Mouse (Mus musculus) E14TG2a.4 (cell line): ENCODE data around the gene Thrb.

ENCODE experiments used
- H3K27me3 ChIP-seq: 2 replicates; pipeline ENCODE4 v1.6.1; 2014; ENCODE audit warnings: low read length, control low read depth; ENCODE audit not compliant: insufficient read depth
- H3K36me3 ChIP-seq: 2 replicates; pipeline ENCODE4 v1.6.1; 2014; ENCODE audit warnings: low read length, control low read depth; ENCODE audit not compliant: insufficient read depth
- H3K4me1 ChIP-seq: replicated peaks from 2 replicates; pipeline ENCODE4 v1.6.1; 2014; ENCODE audit warnings: low read depth, low read length, control low read depth
- H3K4me3 ChIP-seq: replicated peaks from 2 replicates; pipeline ENCODE4 v1.5.1; 2014; ENCODE audit warnings: mild to moderate bottlenecking, low read length
- H3K9me3 ChIP-seq: 2 replicates; pipeline ENCODE4 v1.6.1; 2014; ENCODE audit warnings: low read length, control low read depth
- CTCF ChIP-seq: conservative IDR thresholded peaks from 2 replicates; pipeline ENCODE4 v1.5.1; 2014; ENCODE audit warnings: low read length
- NANOG ChIP-seq: IDR thresholded peaks from 2 replicates; pipeline ENCODE4 v1.6.1; 2014; ENCODE audit warnings: borderline replicate concordance, low read length, mixed read lengths
- POU5F1 ChIP-seq: IDR thresholded peaks from 2 replicates; pipeline ENCODE4 v1.6.1; 2014; ENCODE audit warnings: low read length, borderline replicate concordance

The Thrb gene

GRCm38 (mm10) chr14:17981258-17981657 lies 321.2 kb downstream of the Thrb start:
- TF ChIP-seq CTCF (no peak), NANOG (no peak), POU5F1 (no peak)
- H3K36me3 ChIP-seq = no peaks in the 10 kb centered on the region
- no peak overlapping the region for H3K4me3 ChIP-seq

GRCm38 (mm10) chr14:17982017-17982416 lies 322.0 kb downstream of the Thrb start:
- TF ChIP-seq NANOG (no peak), CTCF (no peak), POU5F1 (no peak)
- Histone ChIP-seq H3K9me3 (no peaks in the 10 kb centered on the region), H3K36me3 (no peaks in the 10 kb centered on the region), H3K4me3 (no peak overlapping the region), H3K27me3 (no peaks in the 10 kb centered on the region), H3K4me1 (no peaks in the 10 kb centered on the region)

More at GRCm38 (mm10) chr14:17981258-17981657, 321.2 kb downstream of the Thrb start:
- Histone ChIP-seq H3K4me1 (no peaks in the 10 kb centered on the region), H3K9me3 (no peaks in the 10 kb centered on the region), H3K27me3 (no peaks in the 10 kb centered on the region)

- Histone ChIP-seq H3K36me3 (no peaks in the 10 kb centered on the region), H3K4me3 (no peak overlapping the region), H3K9me3 (no peaks in the 10 kb centered on the region)
Measured at GRCm38 (mm10) chr14:17983390-17983789, 323.3 kb downstream of the Thrb start.

GRCm38 (mm10) chr14:17983839-17984238 lies 323.8 kb downstream of the Thrb start:
- Histone ChIP-seq H3K36me3 (no peaks in the 10 kb centered on the region), H3K27me3 (no peaks in the 10 kb centered on the region), H3K4me1 (no peaks in the 10 kb centered on the region), H3K4me3 (no peak overlapping the region), H3K9me3 (no peaks in the 10 kb centered on the region)
- TF ChIP-seq NANOG (no peak), CTCF (no peak), POU5F1 (no peak)

More at GRCm38 (mm10) chr14:17983390-17983789, 323.3 kb downstream of the Thrb start:
- TF ChIP-seq POU5F1 (no peak), CTCF (no peak), NANOG (no peak)
- Histone ChIP-seq H3K4me1 (no peaks in the 10 kb centered on the region), H3K27me3 (no peaks in the 10 kb centered on the region)

GRCm38 (mm10) chr14:17988580-17988979 lies 328.5 kb downstream of the Thrb start:
- Histone ChIP-seq H3K4me1 (no peaks in the 10 kb centered on the region), H3K36me3 (no peaks in the 10 kb centered on the region), H3K9me3 (no peaks in the 10 kb centered on the region), H3K4me3 (no peak overlapping the region), H3K27me3 (no peaks in the 10 kb centered on the region)
- TF ChIP-seq POU5F1 (no peak), NANOG (no peak), CTCF (no peak)

GRCm38 (mm10) chr14:17989182-17989581 lies 329.1 kb downstream of the Thrb start:
- Histone ChIP-seq H3K4me3 (no peak overlapping the region), H3K4me1 (no peaks in the 10 kb centered on the region), H3K27me3 (no peaks in the 10 kb centered on the region), H3K36me3 (no peaks in the 10 kb centered on the region), H3K9me3 (no peaks in the 10 kb centered on the region)
- TF ChIP-seq NANOG (no peak), CTCF (no peak), POU5F1 (no peak)

GRCm38 (mm10) chr14:17990186-17990585 lies 330.1 kb downstream of the Thrb start:
- Histone ChIP-seq H3K4me3 (no peak overlapping the region), H3K4me1 (no peaks in the 10 kb centered on the region), H3K27me3 (no peaks in the 10 kb centered on the region), H3K36me3 (no peaks in the 10 kb centered on the region), H3K9me3 (no peaks in the 10 kb centered on the region)
- TF ChIP-seq NANOG = no peak
- no peak for TF ChIP-seq POU5F1
- TF ChIP-seq CTCF = no peak

GRCm38 (mm10) chr14:18001886-18002285 lies 341.8 kb downstream of the Thrb start:
- no peaks in the 10 kb centered on the region for H3K4me1 ChIP-seq
- no peaks in the 10 kb centered on the region for H3K36me3 ChIP-seq
- no peaks in the 10 kb centered on the region for H3K27me3 ChIP-seq
- TF ChIP-seq CTCF (no peak), NANOG (no peak), POU5F1 (no peak)
- no peak overlapping the region for H3K4me3 ChIP-seq
- H3K9me3 ChIP-seq = no peaks in the 10 kb centered on the region

GRCm38 (mm10) chr14:18003686-18004085 lies 343.6 kb downstream of the Thrb start:
- H3K4me3 ChIP-seq = no peak overlapping the region
- H3K36me3 ChIP-seq = no peaks in the 10 kb centered on the region
- TF ChIP-seq POU5F1 (no peak), NANOG (no peak), CTCF (no peak)
- H3K4me1 ChIP-seq = no peaks in the 10 kb centered on the region
- no peaks in the 10 kb centered on the region for H3K9me3 ChIP-seq
- H3K27me3 ChIP-seq = no peaks in the 10 kb centered on the region
